Mouse (Mus musculus): ENCODE results near the gene Dzank1.

The Dzank1 gene

DNA sequence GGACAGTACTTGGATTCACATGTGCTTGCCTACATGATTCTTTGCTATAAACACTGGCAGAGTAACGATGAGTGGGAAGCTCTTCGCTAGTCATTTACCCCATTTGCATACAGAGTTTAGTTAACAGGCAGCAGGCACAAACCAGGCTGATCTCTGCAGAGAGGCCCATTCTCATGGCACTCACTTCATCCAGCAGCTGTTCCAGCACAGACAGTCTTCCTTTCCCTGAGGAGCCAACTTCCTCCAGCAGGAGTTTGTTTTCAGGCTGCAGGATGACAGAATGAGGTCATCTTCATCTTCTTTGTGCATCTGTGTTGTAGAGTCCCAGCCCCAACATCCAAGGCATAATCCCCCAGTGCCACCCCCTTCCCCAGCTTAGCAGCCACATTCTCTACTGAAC lies 47.8 kb downstream of the Dzank1 start:
- DNase-seq (ENCODE audit: extremely low read depth, insufficient read length, low spot score) = no peak

DNA sequence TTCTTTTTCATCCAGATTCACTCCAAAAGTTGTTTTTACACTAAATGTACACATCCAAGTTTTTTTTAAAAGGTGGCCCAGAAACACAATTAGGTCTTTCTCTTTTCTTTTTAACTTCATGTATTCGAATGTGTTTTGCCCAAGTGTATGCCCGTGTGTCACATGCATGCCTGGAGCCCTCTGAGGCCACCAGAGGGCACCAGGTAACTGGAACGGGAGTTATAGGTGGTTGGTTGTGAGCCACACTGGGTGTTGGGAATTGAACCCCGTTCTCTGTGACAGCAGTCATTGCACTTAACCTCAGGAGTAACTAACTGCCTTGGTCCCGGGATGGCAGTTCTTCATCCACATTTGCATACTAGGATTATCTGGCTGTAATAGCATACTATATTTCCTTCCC lies 60.0 kb downstream of the Dzank1 start:
- no peak for DNase-seq (ENCODE audit: extremely low read depth, insufficient read length, low spot score)

DNA sequence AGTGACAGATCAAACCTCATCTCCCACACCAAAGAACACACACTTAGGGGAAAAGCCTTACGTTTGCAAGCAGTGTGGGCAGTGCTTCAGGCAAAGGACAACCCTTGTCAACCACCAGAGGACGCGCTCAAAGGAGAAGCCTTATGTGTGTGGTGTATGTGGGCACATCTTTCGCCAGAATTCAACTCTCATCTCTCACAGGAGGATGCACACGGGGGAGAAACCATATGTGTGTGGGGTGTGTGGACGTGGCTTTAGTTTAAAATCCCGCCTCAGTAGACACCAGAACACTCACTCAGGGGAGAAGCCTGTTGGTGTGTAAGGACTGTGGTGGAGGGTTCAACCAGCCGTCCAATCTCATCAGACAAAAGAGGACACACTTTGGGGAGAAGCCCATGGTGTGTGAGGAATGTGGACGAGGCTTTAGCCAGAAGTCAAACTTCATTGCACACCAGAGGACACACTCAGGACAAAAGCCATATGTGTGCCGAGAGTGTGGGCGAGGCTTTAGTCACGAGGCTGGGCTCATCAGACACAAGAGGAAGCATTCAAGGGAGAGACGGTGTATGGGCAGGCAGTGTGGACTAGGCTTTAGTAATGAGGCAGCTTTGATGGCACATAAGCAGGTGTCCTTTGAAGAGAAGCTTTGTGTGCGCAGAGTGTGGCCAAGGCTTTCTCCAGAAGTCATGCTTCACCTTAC lies 61.2 kb downstream of the Dzank1 start:
- no peak for DNase-seq (ENCODE audit: extremely low read depth, insufficient read length, low spot score)

DNA sequence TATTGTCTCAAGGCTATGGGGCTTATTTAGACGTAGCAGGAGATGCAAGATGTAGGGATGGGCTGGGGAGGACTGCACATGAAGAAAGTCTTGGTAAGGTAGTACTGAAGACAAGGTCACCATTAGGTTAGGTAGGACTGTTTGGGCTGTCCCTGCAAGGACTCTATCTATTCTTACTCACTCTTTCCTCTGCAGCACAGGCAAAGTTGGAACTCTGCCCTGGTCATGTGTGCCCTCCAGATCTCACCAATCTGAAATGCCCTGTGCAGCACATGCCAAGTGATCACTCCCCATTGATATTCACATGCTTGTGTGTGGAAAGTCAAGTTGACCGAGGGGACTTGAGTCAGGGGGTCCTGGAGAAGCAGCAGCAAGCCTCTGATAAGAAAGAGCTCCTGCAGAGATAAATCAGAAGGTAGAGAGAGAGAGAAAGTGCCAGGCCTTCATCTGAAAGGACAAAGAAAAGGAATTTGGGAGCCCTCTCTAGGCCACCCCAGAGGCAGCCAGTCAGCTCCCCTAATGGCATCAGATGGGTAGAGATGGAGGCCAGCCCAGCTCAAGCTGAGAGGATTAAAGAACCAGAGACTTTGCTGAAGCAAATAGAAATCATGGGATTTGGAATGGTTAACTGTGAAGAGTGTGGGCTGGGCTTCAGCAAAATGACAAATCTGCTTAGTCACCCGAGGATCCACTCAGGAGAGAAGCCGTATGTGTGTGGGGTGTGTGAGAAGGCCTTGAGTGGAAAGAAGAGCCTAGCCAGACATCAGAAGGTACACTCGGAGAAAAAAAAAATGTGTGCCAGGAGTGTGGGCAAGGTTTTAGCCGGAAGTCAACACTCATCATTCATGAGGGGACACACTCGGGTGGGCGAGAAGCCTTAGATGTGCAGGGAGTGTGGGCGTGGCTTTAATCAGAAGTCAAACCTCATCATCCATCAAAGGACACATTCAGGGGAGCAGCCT lies 62.1 kb downstream of the Dzank1 start:
- peak; percentile 30 for DNase-seq (ENCODE audit: extremely low read depth, insufficient read length, low spot score)

DNA sequence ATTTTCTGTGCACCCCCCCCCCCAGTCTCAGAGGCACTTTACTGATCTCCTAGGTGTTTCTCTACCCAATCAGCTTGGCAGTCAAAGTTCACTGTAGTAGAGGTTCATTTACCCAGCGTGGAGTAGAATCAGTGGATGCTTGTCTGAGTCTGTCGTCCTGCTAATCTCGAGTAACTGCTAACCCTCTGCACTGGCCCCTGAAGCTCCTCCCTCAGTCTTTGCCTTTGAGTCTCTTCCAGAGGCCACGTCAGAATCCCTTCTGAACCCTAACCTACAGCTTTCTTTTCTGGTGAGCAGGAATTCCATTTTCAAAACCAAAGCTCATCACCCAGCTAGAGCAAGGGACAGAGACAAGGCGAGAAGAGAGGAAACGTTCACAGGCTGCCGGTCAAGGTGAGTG lies 63.0 kb downstream of the Dzank1 start:
- no peak for DNase-seq (ENCODE audit: extremely low read depth, insufficient read length, low spot score)

DNA sequence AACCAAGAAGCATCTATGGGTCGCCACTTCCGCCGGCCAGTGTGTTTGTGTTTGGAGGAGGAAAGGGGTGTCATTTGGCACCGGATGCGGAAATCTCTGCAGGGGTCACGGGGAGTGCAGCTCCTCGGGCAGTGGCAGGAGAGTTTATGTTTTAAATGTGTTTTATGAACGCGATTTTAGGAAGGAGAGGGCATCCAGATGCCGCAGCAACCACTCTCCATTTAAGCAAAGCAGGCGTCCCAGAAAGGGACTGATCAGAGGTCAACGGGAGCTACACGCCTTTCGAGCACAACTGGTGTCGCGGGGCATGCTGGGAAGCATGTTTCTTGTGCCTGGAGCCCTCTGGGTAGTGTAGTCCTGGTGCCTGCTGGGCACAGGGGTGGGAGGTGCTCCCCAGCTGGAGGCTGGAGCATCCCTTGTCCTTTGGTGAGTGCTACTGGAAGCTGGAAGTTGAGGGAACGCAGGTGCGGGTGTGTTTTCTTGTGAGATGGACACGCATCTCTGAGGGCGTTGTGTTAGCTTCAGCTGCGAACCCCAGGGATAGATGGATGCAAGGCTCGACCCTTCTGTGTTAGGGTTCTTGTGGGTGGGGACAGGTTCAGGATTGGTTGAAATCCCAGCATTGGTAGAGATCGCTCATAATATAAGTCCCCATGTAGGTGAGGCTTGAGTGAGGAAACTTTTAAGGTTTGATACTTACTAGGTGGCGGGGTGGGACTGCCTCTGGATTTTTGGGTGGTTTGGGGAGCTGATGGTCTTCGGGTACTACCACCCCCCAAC lies 68.0 kb downstream of the Dzank1 start:
- no peak for DNase-seq (ENCODE audit: extremely low read depth, insufficient read length, low spot score)

DNA sequence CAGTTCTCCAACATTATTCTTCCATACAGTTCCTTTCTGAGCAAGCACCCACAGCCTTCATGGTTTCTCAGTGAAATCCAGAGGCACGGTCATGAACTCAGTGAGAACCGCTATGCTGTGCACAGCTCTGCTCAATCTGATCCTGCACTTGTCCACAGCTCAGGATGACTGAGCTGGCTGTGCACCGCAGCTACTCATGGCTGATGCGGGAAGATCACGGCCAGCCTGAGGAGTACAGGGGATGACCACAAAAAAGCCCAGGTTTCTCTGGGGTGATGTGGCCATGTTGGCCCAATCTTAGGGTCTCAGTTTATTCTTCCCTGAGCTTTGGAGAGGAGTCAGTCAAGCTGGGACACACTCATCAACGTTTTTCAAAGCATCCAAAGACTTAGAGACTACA lies 68.9 kb downstream of the Dzank1 start:
- DNase-seq (ENCODE audit: extremely low read depth, insufficient read length, low spot score) = no peak

DNA sequence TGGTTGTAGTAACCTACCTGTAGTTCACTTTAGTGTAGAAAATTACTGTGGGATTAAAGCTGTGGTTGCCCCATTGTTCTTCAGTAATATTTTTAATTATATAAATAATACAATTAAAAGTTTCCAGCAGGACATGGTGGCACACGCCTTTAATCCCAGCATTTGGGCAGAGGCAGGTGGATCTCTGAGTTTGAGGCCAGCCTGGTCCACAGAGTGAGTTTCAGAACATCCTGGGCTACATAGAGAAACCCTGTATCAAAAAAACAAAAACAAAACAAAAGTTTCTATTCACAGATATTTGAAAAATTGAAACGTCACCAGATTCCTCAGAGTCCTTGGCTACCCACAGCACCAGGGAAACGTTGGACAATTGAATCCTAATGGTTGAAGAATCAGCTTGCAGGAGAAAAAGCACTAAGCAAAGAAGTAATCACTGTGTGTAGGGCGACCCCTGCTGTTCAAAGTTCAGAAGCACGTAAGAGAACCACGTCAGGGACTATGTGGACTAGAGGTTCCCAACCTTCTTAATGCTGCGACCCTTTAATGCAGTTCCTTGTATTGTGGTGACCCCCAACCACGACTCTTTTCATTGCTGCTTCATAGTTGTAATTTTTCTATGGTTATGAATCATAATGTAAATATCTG lies 74.7 kb downstream of the Dzank1 start:
- no peak for DNase-seq (ENCODE audit: extremely low read depth, insufficient read length, low spot score)

DNA sequence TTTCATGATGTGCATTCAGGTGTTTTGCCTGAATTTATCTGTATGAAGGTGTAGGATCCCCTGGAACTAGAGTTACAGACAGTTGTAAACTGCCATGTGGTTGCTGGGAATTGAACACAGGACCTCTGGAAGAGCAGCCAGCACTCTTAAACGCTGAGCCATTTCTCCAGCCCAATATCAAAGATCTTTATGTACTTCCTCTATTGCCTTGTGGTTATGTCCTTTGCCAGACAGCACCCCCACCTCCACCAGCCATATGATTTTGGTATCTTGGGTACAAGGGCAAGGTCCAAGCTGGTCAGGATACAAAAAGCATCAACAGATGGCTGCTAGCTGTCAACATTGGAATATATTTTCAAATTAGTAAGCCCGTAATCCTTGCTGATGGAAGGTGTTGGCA lies 76.8 kb downstream of the Dzank1 start:
- no peak for DNase-seq (ENCODE audit: extremely low read depth, insufficient read length, low spot score)

DNA sequence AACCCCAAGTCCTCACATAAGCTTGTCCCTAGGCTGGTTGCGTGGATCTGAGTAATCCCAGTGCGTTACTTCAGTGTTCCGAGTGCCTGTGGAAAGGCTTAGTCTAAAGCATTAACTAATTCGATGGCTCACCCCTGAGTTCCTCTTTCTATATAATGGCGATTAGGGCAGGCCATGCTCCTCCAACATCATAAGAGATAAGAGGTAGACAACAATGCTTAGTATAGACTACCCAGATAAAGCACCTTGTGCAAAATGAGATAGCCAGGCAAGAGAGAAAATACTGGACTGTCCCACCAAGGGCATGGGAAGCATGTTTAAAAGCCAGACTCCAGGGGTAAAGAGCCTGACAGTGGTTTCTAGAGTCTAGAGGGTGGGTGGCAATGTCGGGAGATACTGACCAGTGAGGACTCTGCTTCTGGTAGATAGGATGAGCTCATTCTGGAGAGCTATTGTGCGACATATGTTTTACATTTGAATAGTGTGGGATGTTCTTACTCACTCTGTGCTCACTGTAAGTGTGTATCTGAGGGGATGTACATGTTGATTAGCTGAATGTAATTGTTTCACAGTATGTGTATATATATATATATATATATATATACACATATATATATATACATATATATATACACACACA lies 80.7 kb downstream of the Dzank1 start:
- DNase-seq (ENCODE audit: extremely low read depth, insufficient read length, low spot score) = no peak

DNA sequence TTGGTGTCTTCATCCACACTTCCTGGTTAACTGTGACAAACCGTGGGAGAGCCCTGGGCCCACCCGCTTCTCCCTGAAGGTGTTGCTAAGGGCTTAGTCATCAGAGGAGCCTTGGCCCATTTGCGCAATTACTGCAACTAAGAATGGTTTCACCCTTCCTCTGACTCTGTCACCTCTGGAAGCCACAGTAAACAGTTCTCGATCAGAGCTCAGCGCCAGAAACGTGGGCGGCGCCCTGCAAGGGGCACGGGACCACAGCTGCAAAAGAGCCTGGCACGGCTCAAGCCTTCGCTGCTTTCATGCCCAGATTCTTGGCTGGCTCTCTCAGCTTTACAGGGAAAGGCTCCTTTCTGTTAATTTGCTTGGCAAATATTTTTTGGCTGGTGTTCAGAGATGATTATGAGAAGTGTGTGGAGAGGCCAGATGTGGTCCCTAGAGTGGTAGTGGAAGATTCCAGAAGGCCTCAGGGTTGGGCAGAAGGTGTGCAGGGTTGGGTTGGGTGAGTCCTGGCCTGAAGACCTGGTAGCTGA lies 85.8 kb downstream of the Dzank1 start:
- DNase-seq (ENCODE audit: extremely low read depth, insufficient read length, low spot score) = peak; percentile 86

DNA sequence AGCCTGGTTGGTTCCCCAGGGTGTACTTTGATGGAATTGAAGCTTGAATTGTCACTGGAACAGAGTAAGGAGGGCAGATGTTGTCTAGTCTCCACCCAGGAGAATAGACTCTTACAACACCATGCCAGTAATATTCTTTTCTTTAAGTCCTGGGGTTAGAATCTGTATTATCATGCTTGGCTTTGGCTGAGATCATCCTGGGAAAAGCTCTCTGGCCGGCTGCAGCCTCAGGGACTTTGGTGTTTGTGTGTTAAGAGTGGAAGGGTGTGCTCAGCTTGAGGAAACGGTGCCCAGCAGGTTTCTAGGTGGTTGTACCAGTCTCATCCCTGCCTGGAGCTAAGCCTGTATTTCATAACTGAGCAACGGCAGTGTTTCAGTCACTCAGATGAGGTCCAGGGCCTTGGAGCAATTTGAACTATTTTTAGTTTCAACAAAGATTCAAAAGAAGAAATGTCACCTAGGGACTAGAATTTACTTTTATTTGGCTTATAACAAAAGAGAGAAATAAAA lies 88.0 kb downstream of the Dzank1 start:
- no peak for DNase-seq (ENCODE audit: extremely low read depth, insufficient read length, low spot score)

DNA sequence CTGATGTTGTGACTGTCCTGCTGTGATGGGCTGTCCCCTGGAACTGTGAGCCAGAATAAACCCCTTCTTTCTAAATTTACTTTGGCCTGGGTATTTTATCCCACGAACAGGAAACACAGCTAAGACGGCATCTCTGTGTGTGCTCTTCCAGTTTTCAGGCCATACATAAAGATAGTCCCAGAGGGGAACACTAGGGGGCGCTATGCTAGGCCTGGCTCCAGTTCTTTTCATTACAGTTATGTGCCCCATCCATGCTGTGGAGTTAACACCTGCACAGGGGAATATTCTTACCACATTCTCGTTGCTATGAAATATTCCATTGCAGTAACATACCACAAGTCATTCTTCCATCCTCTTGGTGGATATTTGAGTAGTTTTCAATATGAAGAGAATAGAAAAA lies 88.8 kb downstream of the Dzank1 start:
- DNase-seq (ENCODE audit: extremely low read depth, insufficient read length, low spot score) = no peak

DNA sequence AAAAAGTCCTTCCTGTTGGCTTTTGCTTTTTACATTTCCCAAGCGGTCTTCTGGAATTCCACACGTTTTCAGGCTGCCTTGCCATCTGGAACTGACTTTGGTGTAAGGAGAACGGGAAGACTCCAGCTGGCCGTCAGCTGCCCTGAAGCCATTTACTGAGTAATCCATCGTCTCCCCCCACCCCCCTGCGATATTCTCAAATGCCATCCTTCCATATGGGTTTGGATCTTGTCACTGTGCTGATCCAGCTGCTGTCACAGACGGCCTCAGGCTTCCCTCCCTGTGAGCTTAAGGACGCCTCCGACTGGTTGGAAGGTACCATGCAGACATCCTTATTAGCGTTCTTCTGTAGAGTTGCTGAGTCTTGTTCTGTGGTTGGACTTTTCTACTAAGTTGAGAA lies 91.5 kb downstream of the Dzank1 start:
- no peak for DNase-seq (ENCODE audit: extremely low read depth, insufficient read length, low spot score)

DNA sequence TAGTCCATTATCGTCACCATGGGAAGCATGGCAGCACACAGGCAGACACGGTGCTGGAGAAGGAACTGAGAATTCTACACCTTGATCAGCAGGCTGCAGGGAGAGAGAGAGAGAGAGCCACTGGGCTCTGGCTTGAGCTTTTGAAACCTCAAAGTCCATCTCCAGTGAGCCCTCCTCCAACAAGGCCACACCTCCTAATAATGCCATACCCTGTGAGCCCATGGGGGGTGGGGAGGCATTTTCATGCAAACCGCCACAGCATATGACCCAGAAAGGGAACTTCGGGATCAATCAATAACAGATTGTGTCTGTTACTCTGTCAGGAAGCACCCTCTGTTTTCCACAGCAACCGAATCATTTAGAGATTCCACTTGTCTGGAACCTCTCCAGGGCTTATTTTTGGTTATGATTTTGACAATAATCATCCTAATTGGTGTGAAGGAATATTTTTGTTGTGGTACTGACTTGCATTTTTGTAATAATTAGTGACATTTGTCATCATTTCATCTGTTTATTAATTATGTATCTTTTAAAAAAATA lies 95.9 kb downstream of the Dzank1 start:
- DNase-seq (ENCODE audit: extremely low read depth, insufficient read length, low spot score) = no peak

DNA sequence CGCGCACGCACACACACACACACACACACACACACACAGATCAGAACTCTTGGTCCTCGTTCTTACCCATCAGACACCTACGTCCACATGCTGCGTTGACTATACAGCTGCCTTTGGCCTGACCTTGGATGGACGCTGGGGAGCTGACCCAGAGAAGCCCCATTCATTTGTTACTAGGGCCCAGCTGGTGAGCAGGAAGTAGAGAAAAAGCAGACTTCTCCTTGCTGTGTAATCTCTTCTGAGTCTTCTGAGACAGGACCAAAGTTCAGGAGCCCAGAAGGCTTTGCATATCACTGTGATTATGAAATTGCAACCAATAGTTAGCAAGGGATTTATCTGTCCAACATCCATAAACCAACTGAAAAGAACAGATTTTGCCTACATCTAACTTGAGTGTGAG lies 98.0 kb downstream of the Dzank1 start:
- no peak for DNase-seq (ENCODE audit: extremely low read depth, insufficient read length, low spot score)

DNA sequence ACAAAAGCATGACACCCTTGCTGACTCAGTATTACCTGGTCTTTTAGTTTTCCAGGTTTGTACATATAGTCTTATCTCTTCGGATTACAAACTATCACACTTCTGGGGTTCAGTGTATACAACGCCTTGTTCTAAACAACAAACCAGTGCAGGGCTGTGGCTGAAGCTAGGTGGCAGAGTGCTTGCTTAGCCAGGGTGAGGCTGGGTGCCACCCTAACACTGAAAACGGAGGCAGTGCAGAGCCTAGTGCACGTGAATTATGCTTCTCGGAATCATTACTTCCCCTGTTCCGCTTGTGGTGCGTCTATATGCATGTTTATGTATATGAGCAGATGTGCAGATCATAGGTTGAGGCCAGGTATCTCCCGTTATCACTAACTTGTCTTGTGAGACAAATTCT lies 98.6 kb downstream of the Dzank1 start:
- no peak for DNase-seq (ENCODE audit: extremely low read depth, insufficient read length, low spot score)

DNA sequence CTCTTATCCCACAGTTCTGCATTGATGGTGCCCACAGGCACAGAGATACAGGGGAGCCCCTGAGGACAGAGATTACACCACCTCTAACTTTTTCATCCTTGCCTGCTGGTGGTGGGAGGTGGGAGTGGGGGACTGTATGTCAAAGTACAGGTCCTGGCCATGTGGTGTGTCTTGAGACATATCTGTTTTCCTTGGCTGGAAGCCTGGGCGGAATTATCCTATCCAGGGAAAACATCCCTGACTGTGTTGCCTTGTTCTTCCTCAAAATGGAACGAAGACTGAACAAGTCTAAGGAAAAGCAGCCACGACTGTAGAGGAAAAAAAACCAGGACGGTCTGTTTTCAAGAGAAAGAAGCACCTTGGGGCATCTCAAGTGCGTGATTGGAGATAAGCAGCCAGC lies 99.4 kb downstream of the Dzank1 start:
- DNase-seq (ENCODE audit: extremely low read depth, insufficient read length, low spot score) = no peak

DNA sequence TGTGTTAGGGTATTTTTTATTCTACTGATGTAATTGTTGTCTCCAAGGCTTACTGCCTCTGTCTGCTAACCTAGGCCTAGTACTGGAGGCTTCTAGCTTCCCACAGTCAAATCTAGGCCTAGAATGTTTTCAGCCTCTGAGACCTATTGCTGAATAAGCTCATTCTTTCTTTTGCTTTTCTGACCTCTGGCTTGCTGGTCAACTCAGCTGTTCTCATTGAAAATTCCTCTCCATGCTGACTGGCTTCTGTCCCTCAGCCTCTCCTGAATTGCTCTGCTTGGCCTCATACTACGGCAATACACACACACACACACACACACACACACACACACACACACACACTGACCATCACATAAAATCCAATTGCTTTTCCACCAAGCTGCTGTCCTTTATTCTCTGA lies 101.5 kb downstream of the Dzank1 start:
- DNase-seq (ENCODE audit: extremely low read depth, insufficient read length, low spot score) = no peak

All from 3134 (cell line).